Mouse (Mus musculus): Measurements from ENCODE around the gene Pde6d.
A peak's percentile ranks its signal among the peaks of the same experiment; 100 is the strongest.

The Pde6d gene

GRCm38 (mm10) chr1:86503165-86503747, 79.2 kb downstream of the Pde6d start:
- no peak for DNase-seq (ENCODE audit: low spot score)

- no peak for DNase-seq (ENCODE audit: low spot score)
Measured at GRCm38 (mm10) chr1:86502221-86503048, 80.0 kb downstream of the Pde6d start.

- peak; percentile 94 for DNase-seq (ENCODE audit: low spot score)
Measured at GRCm38 (mm10) chr1:86501559-86501958, 80.9 kb downstream of the Pde6d start.

GRCm38 (mm10) chr1:86501114-86501532, 81.3 kb downstream of the Pde6d start:
- DNase-seq (ENCODE audit: low spot score), result peak; percentile 86

GRCm38 (mm10) chr1:86500681-86501080, 81.7 kb downstream of the Pde6d start:
- DNase-seq (ENCODE audit: low spot score), result no peak

- no peak for DNase-seq (ENCODE audit: low spot score)
Measured at GRCm38 (mm10) chr1:86499903-86500302, 82.5 kb downstream of the Pde6d start.

GRCm38 (mm10) chr1:86498611-86499010, 83.8 kb downstream of the Pde6d start:
- no peak for DNase-seq (ENCODE audit: low spot score)

- no peak for DNase-seq (ENCODE audit: low spot score)
Measured at GRCm38 (mm10) chr1:86497986-86498385, 84.4 kb downstream of the Pde6d start.

- DNase-seq (ENCODE audit: low spot score), result no peak
Measured at GRCm38 (mm10) chr1:86497361-86497760, 85.1 kb downstream of the Pde6d start.

- DNase-seq (ENCODE audit: low spot score), result no peak
Measured at GRCm38 (mm10) chr1:86496340-86496739, 86.1 kb downstream of the Pde6d start.

GRCm38 (mm10) chr1:86493783-86494182, 88.6 kb downstream of the Pde6d start:
- no peak for DNase-seq (ENCODE audit: low spot score)
